Mouse (Mus musculus): Measurements from ENCODE around the gene Tmem88. TPM values are rescaled to one million over a fixed set of nuclear protein-coding genes. Genes with fewer than 3 reads are reported as not detected.

Gene Tmem88
- total and polyA plus RNA-seq, 3 experiments = 20.4 to 61.4 (median 21.4) TPM

DNA sequence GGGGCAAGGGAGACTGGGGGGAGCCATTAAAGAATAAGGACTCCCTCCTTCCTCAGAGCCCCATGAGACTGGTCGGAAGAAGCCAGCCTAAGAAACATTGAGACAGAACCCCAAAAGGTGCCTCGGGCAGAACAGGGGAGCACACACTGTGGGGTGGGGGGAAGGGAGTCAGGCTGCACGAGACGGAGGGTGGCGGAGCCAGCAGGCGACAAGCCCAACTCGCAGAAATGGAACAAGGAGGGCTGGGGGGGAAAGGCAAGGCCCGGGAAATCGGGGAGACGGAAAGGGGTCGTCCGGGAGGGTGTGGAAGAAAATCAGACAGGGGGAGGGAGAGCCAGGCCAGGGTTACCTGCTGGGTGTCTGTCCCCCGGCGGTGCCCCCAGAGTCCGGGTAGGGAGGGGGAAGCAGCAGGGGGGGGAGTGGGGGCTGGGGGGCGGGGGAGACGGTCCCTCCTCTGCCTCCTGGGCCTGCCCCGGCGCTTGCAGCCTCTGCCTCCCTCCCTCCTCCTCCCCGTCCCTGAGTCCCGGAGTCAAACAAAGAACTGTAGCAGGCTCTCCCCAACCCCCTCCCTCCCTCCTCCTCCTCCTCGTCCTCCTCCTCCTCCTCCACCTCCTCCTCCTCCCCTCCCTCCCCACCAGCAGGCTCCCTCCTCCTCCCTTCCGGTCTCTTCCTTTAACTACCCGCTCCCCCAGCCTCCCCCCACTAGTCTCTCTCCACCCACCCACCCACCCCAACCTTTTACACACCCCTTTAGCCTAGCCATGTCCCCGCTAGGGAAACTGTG is 17.8 kb upstream of the Tmem88 start:
- DNase-seq = peak; percentile 62 to 64
- H3K36me3 ChIP-seq (ENCODE audit: control insufficient read depth, insufficient read depth, low read length) = peaks cover 3% of the 10 kb centered on the region; the same call in 1 of the 2 replicates
- H3K4me1 ChIP-seq (ENCODE audit: control insufficient read depth, insufficient read depth, low read length) = peaks cover 19% of the 10 kb centered on the region
- H3K27me3 ChIP-seq (ENCODE audit: control insufficient read depth, insufficient read depth, low read length) = no peaks in the 10 kb centered on the region
- peak overlapping the region; percentile 99 for H3K27ac ChIP-seq
- H3K4me3 ChIP-seq = peak overlapping the region; percentile 46
- TF ChIP-seq POLR2A (IDR thresholded peaks at IDR 0.05; ENCODE audit: insufficient read depth, low read depth, low read length) = no peak
- TF ChIP-seq EP300 (IDR thresholded peaks at IDR 0.05; ENCODE audit: insufficient read depth, low read depth, low read length) = no peak
- no peak for TF ChIP-seq CTCF (IDR thresholded peaks at IDR 0.05)
- no peaks in the 10 kb centered on the region for H3K79me2 ChIP-seq (replicated peaks; ENCODE audit: control insufficient read depth, insufficient read depth, low read length)
- WGBS = 3% methylated on average over 13 of the region's 25 CpGs
- intact Hi-C loops (cut with DNase I) = loop anchor here (5.0 to 10.0 kb wide), 2 partner anchors 161 to 579 kb away; partner anchors contain the start of genes Gabarap and Phf23
- H3K9ac ChIP-seq (ENCODE audit: low read depth, low read length) = peak overlapping the region; percentile 72

DNA sequence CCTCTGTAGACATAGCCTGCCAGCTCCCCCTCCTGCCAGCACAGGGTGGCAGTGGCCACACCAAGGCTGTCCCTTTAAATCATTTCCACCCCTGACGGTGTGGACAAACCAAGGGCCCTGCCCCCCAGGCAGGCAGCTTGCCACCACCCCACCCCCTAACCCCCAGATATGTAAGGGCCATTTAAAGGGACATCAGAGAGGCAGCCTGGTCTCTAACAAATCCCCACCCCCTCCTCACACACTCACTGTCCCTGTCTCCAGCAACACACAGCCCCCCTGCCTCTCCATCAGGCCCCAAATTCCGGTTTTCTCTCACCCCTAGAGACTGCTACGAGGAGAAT is 17.3 kb upstream of the Tmem88 start:
- Histone ChIP-seq H3K27me3 (ENCODE audit: control insufficient read depth, insufficient read depth, low read length) (no peaks in the 10 kb centered on the region), H3K4me1 (ENCODE audit: control insufficient read depth, insufficient read depth, low read length) (peaks cover 17% of the 10 kb centered on the region), H3K4me3 (peak overlapping the region; percentile 46), H3K27ac (peak overlapping the region; percentile 78), H3K9ac (ENCODE audit: low read depth, low read length) (peak overlapping the region; percentile 72), H3K79me2 (replicated peaks; ENCODE audit: control insufficient read depth, insufficient read depth, low read length) (no peaks in the 10 kb centered on the region), H3K36me3 (ENCODE audit: control insufficient read depth, insufficient read depth, low read length) (peaks cover 3% of the 10 kb centered on the region; the same call in 1 of the 2 replicates)
- TF ChIP-seq CTCF (IDR thresholded peaks at IDR 0.05) (peak; percentile 41), EP300 (IDR thresholded peaks at IDR 0.05; ENCODE audit: insufficient read depth, low read depth, low read length) (peak; percentile 83), POLR2A (IDR thresholded peaks at IDR 0.05; ENCODE audit: insufficient read depth, low read depth, low read length) (no peak)
- 6% methylated on average over 3 of the region's 3 CpGs for WGBS
- peak; percentile 67 to 77 for DNase-seq
- intact Hi-C loops (cut with DNase I) = loop anchor here (5.0 to 10.0 kb wide), 2 partner anchors 162 to 580 kb away; partner anchors contain the start of genes Gabarap and Phf23

DNA sequence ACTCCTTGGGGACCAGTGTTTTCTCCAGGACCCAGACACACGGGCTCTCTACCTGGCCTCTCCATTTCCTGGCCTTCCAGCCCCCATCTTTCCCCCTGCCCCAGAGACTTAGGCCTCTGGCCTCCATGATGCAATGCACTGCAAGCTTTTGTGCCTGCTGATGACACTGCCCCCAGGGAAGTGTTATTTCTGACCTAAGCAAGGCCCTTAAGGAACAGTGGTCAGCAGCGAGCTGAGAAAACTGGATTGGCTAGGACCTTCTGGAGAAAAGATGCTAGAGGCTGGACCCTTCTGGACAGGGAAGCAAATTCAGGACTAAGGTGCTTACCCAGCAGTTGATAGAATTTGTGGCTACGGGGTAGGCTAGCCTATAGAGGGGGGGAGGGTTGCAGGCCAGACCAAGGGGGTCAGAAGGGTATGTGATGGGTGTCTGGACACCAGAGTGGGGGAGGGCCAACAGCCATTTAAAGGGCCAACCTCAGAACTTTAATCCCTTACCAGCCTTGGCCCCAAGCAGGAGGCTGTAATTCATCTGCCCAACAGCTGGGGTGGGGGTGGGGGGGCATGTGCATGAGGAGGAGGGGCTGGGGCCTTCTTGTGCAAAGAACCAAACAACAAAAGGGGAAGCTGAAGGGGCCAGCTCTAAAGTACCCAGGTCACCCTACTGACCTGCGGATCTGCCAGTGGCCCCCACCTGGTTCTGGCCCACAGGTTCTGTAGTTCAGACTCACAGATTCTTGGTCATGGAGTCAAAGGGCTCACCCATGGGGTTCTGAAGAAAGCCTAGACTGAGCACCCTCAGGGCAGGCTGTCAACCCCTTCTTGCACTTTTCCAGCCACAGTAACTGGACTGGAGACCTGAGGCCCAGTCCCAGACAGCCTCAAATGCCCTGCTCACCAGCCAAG is 16.6 kb upstream of the Tmem88 start:
- DNase-seq = no peak
- 49% methylated on average over 4 of the region's 4 CpGs for WGBS
- intact Hi-C loops (cut with DNase I) = loop anchor here (5.0 to 10.0 kb wide), 2 partner anchors 163 to 580 kb away; partner anchors contain the start of genes Gabarap and Phf23
- TF ChIP-seq CTCF (IDR thresholded peaks at IDR 0.05) (no peak), EP300 (IDR thresholded peaks at IDR 0.05; ENCODE audit: insufficient read depth, low read depth, low read length) (no peak), POLR2A (IDR thresholded peaks at IDR 0.05; ENCODE audit: insufficient read depth, low read depth, low read length) (no peak)
- H3K4me1 ChIP-seq (ENCODE audit: control insufficient read depth, insufficient read depth, low read length) = peaks cover 17% of the 10 kb centered on the region
- peak overlapping the region; percentile 22; the same call in 1 of the 2 replicates for H3K4me3 ChIP-seq
- no peaks in the 10 kb centered on the region for H3K27me3 ChIP-seq (ENCODE audit: control insufficient read depth, insufficient read depth, low read length)
- H3K9ac ChIP-seq (ENCODE audit: low read depth, low read length) = no peak overlapping the region
- H3K79me2 ChIP-seq (replicated peaks; ENCODE audit: control insufficient read depth, insufficient read depth, low read length) = no peaks in the 10 kb centered on the region
- peak overlapping the region; percentile 78 for H3K27ac ChIP-seq
- peaks cover 3% of the 10 kb centered on the region; the same call in 1 of the 2 replicates for H3K36me3 ChIP-seq (ENCODE audit: control insufficient read depth, insufficient read depth, low read length)

DNA sequence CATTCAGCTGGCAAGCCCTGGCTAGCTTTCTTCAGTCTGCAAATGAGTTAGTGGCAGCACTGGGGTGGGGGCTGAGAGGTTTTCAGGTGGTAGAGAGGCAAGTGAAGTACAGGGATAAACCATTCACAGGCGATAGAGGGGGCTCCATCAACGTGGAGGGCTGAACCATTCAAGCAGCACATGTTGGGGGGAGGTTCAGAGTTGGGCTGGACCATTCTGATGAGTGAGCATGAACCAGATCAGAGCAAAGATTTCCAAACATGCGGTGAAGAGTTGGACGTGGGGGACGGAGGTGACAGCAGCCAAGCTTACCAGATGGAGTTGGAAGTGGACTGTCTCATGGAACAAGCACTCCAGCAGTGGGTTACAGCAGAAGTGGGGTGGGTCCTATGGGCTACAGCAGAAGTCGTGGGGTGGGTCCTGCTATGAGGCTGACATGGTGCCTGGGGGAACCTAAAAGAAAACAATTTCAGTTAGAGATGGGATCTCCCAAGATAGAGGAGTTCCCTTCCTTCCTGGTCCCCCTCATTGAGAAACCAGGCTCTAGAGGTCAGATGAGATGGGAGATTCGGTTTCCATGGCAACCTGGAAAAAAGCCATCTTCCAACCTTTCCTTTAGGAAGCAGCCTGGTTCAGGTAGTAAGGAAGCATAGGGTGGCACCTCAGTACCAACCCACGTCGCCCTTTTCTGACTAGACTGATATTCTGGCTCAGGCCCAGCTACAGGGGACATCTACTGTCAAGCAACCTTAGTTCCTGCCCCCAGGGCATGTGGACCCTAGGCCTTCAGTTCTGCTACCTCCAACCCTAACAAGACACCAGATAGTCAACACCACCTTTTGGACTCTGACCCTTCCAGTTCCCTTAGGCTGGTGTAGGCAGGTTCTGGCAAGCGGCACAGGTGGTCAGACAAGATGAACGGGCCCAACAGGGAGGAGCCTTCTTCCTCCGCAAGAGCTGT is 15.5 kb upstream of the Tmem88 start, which contains the start of gene Kdm6b:
Kdm6b (minus strand) TSS at position 455 of the 961 bp plus-strand sequence.
- TF ChIP-seq CTCF (IDR thresholded peaks at IDR 0.05) (no peak), POLR2A (IDR thresholded peaks at IDR 0.05; ENCODE audit: insufficient read depth, low read depth, low read length) (no peak), EP300 (IDR thresholded peaks at IDR 0.05; ENCODE audit: insufficient read depth, low read depth, low read length) (no peak)
- no peaks in the 10 kb centered on the region for H3K79me2 ChIP-seq (replicated peaks; ENCODE audit: control insufficient read depth, insufficient read depth, low read length)
- peaks cover 3% of the 10 kb centered on the region; the same call in 1 of the 2 replicates for H3K36me3 ChIP-seq (ENCODE audit: control insufficient read depth, insufficient read depth, low read length)
- H3K27me3 ChIP-seq (ENCODE audit: control insufficient read depth, insufficient read depth, low read length) = no peaks in the 10 kb centered on the region
- DNase-seq = no peak
- intact Hi-C loops (cut with DNase I) = loop anchor here (10.0 kb wide), 1 partner anchor 581 kb away; the partner anchor contains the start of genes Gabarap and Phf23
- WGBS = 35% methylated on average over 12 of the region's 12 CpGs
- peaks cover 17% of the 10 kb centered on the region for H3K4me1 ChIP-seq (ENCODE audit: control insufficient read depth, insufficient read depth, low read length)
- H3K9ac ChIP-seq (ENCODE audit: low read depth, low read length) = no peak within 1 kb of the TSS
- H3K27ac ChIP-seq = no peak within 1 kb of the TSS
- H3K4me3 ChIP-seq = no peak within 1 kb of the TSS

DNA sequence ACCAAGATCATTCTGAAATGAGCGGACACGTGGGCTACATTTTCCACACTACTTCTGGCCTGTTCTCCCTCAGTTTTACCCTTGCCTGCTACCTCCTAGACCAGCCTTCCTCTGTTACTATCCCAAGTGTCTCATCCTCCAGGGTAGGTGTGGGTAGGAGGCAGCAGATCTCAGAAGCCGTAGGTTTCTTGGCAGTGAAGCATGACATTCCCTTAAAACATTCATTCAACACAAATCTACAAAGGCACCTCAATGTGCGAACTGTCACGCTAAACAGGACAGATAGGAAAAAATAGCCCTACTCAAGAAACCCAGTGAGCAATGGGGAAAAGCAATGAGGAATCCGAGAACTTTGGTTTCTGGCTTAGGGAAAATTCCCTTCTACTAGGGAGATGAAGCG is 14.5 kb upstream of the Tmem88 start:
- WGBS = 71% methylated on average over 7 of the region's 7 CpGs
- no peak for TF ChIP-seq POLR2A (IDR thresholded peaks at IDR 0.05; ENCODE audit: insufficient read depth, low read depth, low read length)
- TF ChIP-seq CTCF (IDR thresholded peaks at IDR 0.05) = no peak
- TF ChIP-seq EP300 (IDR thresholded peaks at IDR 0.05; ENCODE audit: insufficient read depth, low read depth, low read length) = no peak
- Histone ChIP-seq H3K4me1 (ENCODE audit: control insufficient read depth, insufficient read depth, low read length) (peaks cover 21% of the 10 kb centered on the region), H3K4me3 (no peak overlapping the region), H3K79me2 (replicated peaks; ENCODE audit: control insufficient read depth, insufficient read depth, low read length) (no peaks in the 10 kb centered on the region), H3K27ac (no peak overlapping the region; the same call in 1 of the 2 replicates), H3K36me3 (ENCODE audit: control insufficient read depth, insufficient read depth, low read length) (peaks cover 7% of the 10 kb centered on the region; the same call in 1 of the 2 replicates), H3K9ac (ENCODE audit: low read depth, low read length) (no peak overlapping the region), H3K27me3 (ENCODE audit: control insufficient read depth, insufficient read depth, low read length) (no peaks in the 10 kb centered on the region)
- intact Hi-C loops (cut with DNase I) = loop anchor here (10.0 kb wide), 1 partner anchor 582 kb away; the partner anchor contains the start of genes Gabarap and Phf23
- DNase-seq = no peak
